Mouse (Mus musculus): ENCODE measurements around the gene Ttbk2.

GRCm38 (mm10) chr2:120720821-120721220 is 129.6 kb downstream of the Ttbk2 start:
- TF ChIP-seq CTCF (IDR thresholded peaks at IDR 0.05; ENCODE audit: extremely low read depth, insufficient read length, insufficient replicate concordance, low read depth, low read length): no peak
- no peak for TF ChIP-seq POLR2A (IDR thresholded peaks at IDR 0.05; ENCODE audit: low read depth, low read length)

Measured in small intestine, adult 2 months (tissue).